Mouse (Mus musculus) cerebellum, adult 2 months (tissue): ENCODE results near the gene Spata5.

Experiments
- CTCF ChIP-seq: fragments of 200-500 bp; IDR thresholded peaks from 2 replicates; pipeline ENCODE4 v1.5.1; 2011; ENCODE audit warnings: low read depth, mild to moderate bottlenecking, control low read depth, low read length, moderate library complexity, borderline replicate concordance; ENCODE audit not compliant: insufficient read depth
- POLR2A ChIP-seq: fragments of 200-500 bp; IDR thresholded peaks from 2 replicates; pipeline ENCODE4 v1.6.1; 2011; ENCODE audit warnings: low read length, control low read depth, borderline replicate concordance; ENCODE audit not compliant: insufficient read depth

DNA sequence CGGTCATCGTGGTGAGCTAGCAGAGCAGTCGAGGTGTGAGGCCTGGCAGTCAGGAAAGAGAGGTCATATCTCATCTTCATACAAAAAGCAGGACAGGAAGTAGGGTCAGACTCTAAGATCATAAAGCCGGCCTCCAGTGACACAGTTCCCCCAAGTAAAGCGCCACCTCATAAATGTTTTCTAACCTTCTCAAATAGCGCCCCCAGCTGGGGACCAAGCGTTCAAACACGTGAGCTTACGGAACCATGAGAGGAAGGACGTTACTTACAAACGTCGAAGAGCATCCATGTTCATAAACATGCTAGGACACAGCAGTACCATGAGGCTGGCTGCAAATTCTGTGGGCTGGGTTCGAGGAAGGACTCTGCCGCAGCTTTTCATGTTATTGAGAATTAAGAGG lies 40.5 kb upstream of the Spata5 start:
- TF ChIP-seq CTCF (no peak), POLR2A (no peak)
